Mouse (Mus musculus) myocyte (in vitro differentiated cells): ENCODE measurements around the gene Hlcs. TPM values are rescaled to one million over a fixed set of nuclear protein-coding genes. Genes with fewer than 3 reads are reported as not detected.

ENCODE experiments used
- H3K27me3 ChIP-seq: one replicate; pipeline ENCODE4 v1.6.1; 2011; ENCODE audit not compliant: control insufficient read depth, insufficient read depth, insufficient read length
- H3K36me3 ChIP-seq: one replicate; pipeline ENCODE4 v1.6.1; 2011; ENCODE audit not compliant: control insufficient read depth, insufficient read depth
- H3K4me2 ChIP-seq: one replicate; pipeline ENCODE4 v1.6.1; 2011; ENCODE audit warnings: low read depth, control low read depth
- H3K4me3 ChIP-seq: one replicate; pipeline ENCODE4 v1.5.1; 2011; ENCODE audit warnings: mild to moderate bottlenecking, control low read depth, moderate library complexity
- H3K79me2 ChIP-seq: one replicate; pipeline ENCODE4 v1.6.1; 2011; ENCODE audit not compliant: control insufficient read depth, insufficient read depth
- H3ac ChIP-seq: one replicate; pipeline ENCODE4 v1.6.1; 2011; ENCODE audit not compliant: control insufficient read depth, insufficient read length
- CEBPB ChIP-seq: IDR thresholded peaks from 2 replicates; pipeline ENCODE4 v1.6.1; 2011; ENCODE audit warnings: mild to moderate bottlenecking, moderate library complexity; ENCODE audit not compliant: poor library complexity, insufficient read depth, severe bottlenecking
- E2F4 ChIP-seq: IDR thresholded peaks from one replicate; pipeline ENCODE4 v1.6.1; 2011; ENCODE audit warnings: mild to moderate bottlenecking, control low read depth, moderate library complexity; ENCODE audit not compliant: insufficient read depth
- MAX ChIP-seq: IDR thresholded peaks from one replicate; pipeline ENCODE4 v1.6.1; 2011; ENCODE audit warnings: low read depth, mild to moderate bottlenecking, control low read depth
- MYOD1 ChIP-seq, 3 experiments: IDR thresholded peaks; one replicate each; pipeline ENCODE4 v1.6.1; 2011; ENCODE audit warnings: control low read depth in 2 of 3, low read depth in 2 of 3, mild to moderate bottlenecking in 2 of 3, moderate library complexity in 1 of 3; ENCODE audit not compliant: insufficient read length in 2 of 3, control insufficient read depth in 1 of 3
- MYOG ChIP-seq, 3 experiments: IDR thresholded peaks; one replicate each; pipeline ENCODE4 v1.6.1; 2011; ENCODE audit warnings: control low read depth in 2 of 3, low read depth in 2 of 3, mild to moderate bottlenecking in 2 of 3; ENCODE audit not compliant: insufficient read length in 2 of 3, control insufficient read depth in 1 of 3, insufficient read depth in 1 of 3
- POLR2A ChIP-seq: IDR thresholded peaks from one replicate; pipeline ENCODE4 v1.6.1; 2011; ENCODE audit warnings: low read depth, mild to moderate bottlenecking, control low read depth, moderate library complexity; ENCODE audit not compliant: insufficient read length
- POLR2AphosphoS2 ChIP-seq: IDR thresholded peaks from one replicate; pipeline ENCODE4 v1.6.1; 2011; ENCODE audit warnings: low read depth, control low read depth; ENCODE audit not compliant: insufficient read length
- REST ChIP-seq: IDR thresholded peaks from one replicate; pipeline ENCODE4 v1.6.1; 2011; ENCODE audit warnings: mild to moderate bottlenecking, control low read depth, moderate library complexity; ENCODE audit not compliant: insufficient read depth, insufficient read length
- SRF ChIP-seq: IDR thresholded peaks from one replicate; pipeline ENCODE4 v1.6.1; 2011; ENCODE audit warnings: low read depth; ENCODE audit not compliant: control insufficient read depth, insufficient read length
- TCF12 ChIP-seq: IDR thresholded peaks from one replicate; pipeline ENCODE4 v1.6.1; 2011; ENCODE audit warnings: mild to moderate bottlenecking, control low read depth; ENCODE audit not compliant: poor library complexity, insufficient read depth, severe bottlenecking
- TCF3 ChIP-seq: IDR thresholded peaks from one replicate; pipeline ENCODE4 v1.6.1; 2011; ENCODE audit warnings: low read depth, control low read depth; ENCODE audit not compliant: insufficient read length
- USF1 ChIP-seq: IDR thresholded peaks from one replicate; pipeline ENCODE4 v1.6.1; 2011; ENCODE audit warnings: low read depth, mild to moderate bottlenecking, control low read depth, moderate library complexity
- polyA plus RNA-seq: library from polyadenylated mRNA; unstranded; fragments of >200 nt; fragmentation: generic; extraction: Trizol; gene quantifications from one replicate; pipeline ENCODE4 v1.2.1, GENCODE M21; 2012; ENCODE audit warnings: missing spikeins

Gene Hlcs
- polyA plus RNA-seq, 1 experiment = 3.2 TPM

DNA sequence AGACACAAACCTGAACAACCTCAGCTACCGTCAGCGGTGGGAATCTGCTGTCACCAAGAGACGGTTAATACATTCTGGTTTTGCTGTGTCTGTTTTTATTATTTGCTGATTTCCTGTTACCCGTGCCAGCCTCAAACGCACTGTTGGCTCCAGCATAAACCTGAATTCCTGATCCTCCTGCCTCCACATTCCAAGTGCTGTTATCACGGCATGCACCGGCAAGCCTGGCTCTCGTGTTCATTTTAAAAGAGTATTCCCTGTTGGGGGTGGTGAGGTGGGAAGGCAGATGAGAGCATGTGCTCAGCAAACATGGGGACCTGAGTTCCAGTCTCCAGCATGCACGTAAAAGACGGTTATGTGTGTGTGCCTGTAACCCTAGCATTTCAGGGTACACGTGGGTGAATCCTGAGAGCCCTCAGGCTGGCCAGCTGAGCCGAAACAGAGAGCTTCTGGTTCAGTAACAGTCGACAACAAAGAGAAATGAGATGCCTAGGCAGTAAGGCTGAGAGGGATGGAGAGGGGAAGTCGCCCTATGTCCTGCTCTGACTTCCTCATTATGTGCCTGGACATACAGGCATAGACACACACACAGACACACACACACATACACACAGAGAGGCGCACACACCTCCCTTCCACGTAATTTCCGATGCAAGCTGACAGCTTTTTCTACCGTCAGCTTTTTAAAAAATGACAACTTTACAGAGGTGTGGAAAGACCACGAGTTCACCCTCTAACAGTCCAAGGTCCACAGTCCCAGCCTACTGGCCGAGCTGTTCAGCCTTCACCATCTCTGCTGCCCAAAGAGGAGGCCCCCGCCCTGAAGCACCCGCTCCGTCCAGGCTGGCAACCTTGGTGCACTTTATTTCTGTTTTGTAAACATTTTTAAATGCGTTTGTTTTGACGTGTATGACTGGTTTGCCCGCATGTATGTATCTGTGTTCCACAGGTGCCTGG is 107.6 kb downstream of the Hlcs start:
- no peaks in the 10 kb centered on the region for H3K79me2 ChIP-seq
- no peak overlapping the region for H3ac ChIP-seq
- no peaks in the 10 kb centered on the region for H3K27me3 ChIP-seq
- TF ChIP-seq MYOD1 (IDR thresholded peaks at IDR 0.05; ENCODE audit: control insufficient read depth in 1 of 3, insufficient read length in 2 of 3, low read depth in 2 of 3) (no peak), SRF (no peak), POLR2A (no peak), USF1 (no peak), MAX (no peak), TCF12 (no peak), E2F4 (no peak), REST (no peak), MYOG (IDR thresholded peaks at IDR 0.05; ENCODE audit: control insufficient read depth in 1 of 3, insufficient read depth in 1 of 3, insufficient read length in 2 of 3, low read depth in 2 of 3) (no peak), POLR2AphosphoS2 (no peak), CEBPB (no peak), TCF3 (no peak)
- H3K4me2 ChIP-seq = no peak overlapping the region
- H3K36me3 ChIP-seq = no peaks in the 10 kb centered on the region
- no peak overlapping the region for H3K4me3 ChIP-seq

GRCm38 (mm10) chr16:94201387-94201786 is 112.0 kb downstream of the Hlcs start:
- Histone ChIP-seq H3K36me3 (no peaks in the 10 kb centered on the region), H3K4me2 (no peak overlapping the region), H3K4me3 (no peak overlapping the region), H3ac (no peak overlapping the region), H3K79me2 (no peaks in the 10 kb centered on the region), H3K27me3 (no peaks in the 10 kb centered on the region)
- TF ChIP-seq POLR2A (no peak), E2F4 (no peak), POLR2AphosphoS2 (no peak), SRF (no peak), MAX (no peak), CEBPB (no peak), MYOD1 (IDR thresholded peaks at IDR 0.05; ENCODE audit: control insufficient read depth in 1 of 3, insufficient read length in 2 of 3, low read depth in 2 of 3) (no peak), MYOG (IDR thresholded peaks at IDR 0.05; ENCODE audit: control insufficient read depth in 1 of 3, insufficient read depth in 1 of 3, insufficient read length in 2 of 3, low read depth in 2 of 3) (no peak), TCF3 (no peak), TCF12 (no peak), USF1 (no peak), REST (no peak)

DNA sequence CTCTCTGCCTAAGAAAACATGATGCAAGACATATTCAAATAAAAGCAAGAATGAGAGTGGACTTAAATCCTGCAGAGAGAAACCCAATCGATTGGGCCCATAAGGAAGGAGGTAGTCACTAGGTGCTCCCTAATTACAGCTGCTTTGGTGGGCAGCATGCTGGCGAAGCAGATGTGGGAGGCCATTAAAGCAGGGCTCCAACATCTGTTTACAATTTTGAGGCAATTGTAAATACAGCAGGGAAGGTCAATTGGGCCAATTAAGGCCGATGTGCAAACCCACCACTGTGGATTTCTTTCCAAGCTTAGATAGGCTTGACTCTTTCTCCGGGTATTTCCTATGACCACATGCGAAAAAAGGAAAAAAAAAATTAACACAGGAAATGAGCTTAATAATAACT is 117.5 kb downstream of the Hlcs start:
- Histone ChIP-seq H3ac (no peak overlapping the region), H3K27me3 (no peaks in the 10 kb centered on the region), H3K36me3 (no peaks in the 10 kb centered on the region), H3K4me3 (no peak overlapping the region), H3K4me2 (no peak overlapping the region), H3K79me2 (no peaks in the 10 kb centered on the region)
- TF ChIP-seq MYOG (IDR thresholded peaks at IDR 0.05; ENCODE audit: control insufficient read depth in 1 of 3, insufficient read depth in 1 of 3, insufficient read length in 2 of 3, low read depth in 2 of 3) (no peak), CEBPB (no peak), USF1 (no peak), TCF3 (no peak), POLR2A (no peak), TCF12 (no peak), E2F4 (no peak), SRF (no peak), MYOD1 (IDR thresholded peaks at IDR 0.05; ENCODE audit: control insufficient read depth in 1 of 3, insufficient read length in 2 of 3, low read depth in 2 of 3) (no peak), POLR2AphosphoS2 (no peak), REST (no peak)

GRCm38 (mm10) chr16:94191379-94192315 is 121.7 kb downstream of the Hlcs start:
- peak overlapping the region; percentile 30 for H3K4me2 ChIP-seq
- no peak overlapping the region for H3ac ChIP-seq

More at GRCm38 (mm10) chr16:94191379-94192315, 121.7 kb downstream of the Hlcs start:
- H3K36me3 ChIP-seq = no peaks in the 10 kb centered on the region
- no peaks in the 10 kb centered on the region for H3K79me2 ChIP-seq
- TF ChIP-seq POLR2AphosphoS2 = no peak
- no peak for TF ChIP-seq TCF12
- TF ChIP-seq REST = no peak
- TF ChIP-seq MYOG (IDR thresholded peaks at IDR 0.05; ENCODE audit: control insufficient read depth in 1 of 3, insufficient read depth in 1 of 3, insufficient read length in 2 of 3, low read depth in 2 of 3) = peak in 1 of 3 experiments; percentile 65
- TF ChIP-seq SRF = no peak
- TF ChIP-seq TCF3 = no peak
- TF ChIP-seq USF1 = no peak
- no peak for TF ChIP-seq POLR2A
- peak in 1 of 3 experiments; percentile 63 for TF ChIP-seq MYOD1 (IDR thresholded peaks at IDR 0.05; ENCODE audit: control insufficient read depth in 1 of 3, insufficient read length in 2 of 3, low read depth in 2 of 3)
- H3K4me3 ChIP-seq = no peak overlapping the region
- no peaks in the 10 kb centered on the region for H3K27me3 ChIP-seq
